Mouse (Mus musculus): ENCODE measurements around the gene Rasal2.

DNA sequence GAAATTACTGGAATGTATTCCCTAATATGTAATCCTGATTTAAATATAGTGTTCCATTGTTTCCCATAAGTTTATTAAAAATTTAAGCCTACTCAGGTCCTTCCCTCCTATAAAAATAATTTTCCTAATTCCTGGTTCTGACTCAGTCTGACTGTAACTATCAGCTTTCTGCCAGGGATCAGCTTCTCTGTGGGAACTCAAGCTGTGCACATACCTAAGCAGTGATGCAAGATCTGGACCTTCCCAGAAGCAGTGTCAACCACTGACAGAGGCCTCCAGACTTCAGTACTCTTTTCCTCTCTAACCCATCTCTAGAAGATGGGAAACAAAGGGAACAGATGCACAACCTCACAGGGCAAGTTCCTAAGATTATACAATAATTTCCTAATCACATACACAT lies 68.9 kb downstream of the Rasal2 start:
- TF ChIP-seq POLR2A (IDR thresholded peaks at IDR 0.05; ENCODE audit: borderline replicate concordance, extremely low read depth, insufficient read depth, insufficient read length, poor library complexity, severe bottlenecking) = no peak
- no peak for TF ChIP-seq CTCF (IDR thresholded peaks at IDR 0.05; ENCODE audit: borderline replicate concordance, extremely low read depth, insufficient read depth, insufficient read length)
